8 mouse cellular contexts compared by ENCODE assay signal in genomic region chr2:129593141-129593875, GRCm38 (mm10). TPM values are rescaled to one million over a fixed set of nuclear protein-coding genes. Genes with fewer than 3 reads are reported as not detected.
DNase-seq lines count a peak whose midpoint lies in the region; ATAC-seq and TF ChIP-seq lines count a peak whose summit lies in the region.

No protein-coding gene starts in this region.

- TF ChIP-seq CTCF in kidney, postnatal 0 days (IDR thresholded peaks at IDR 0.05; ENCODE audit: low read depth), result peak; percentile 16; the same call in 1 of the 2 replicates

- H3K27ac ChIP-seq in forebrain, embryonic 10.5 days, result peak overlapping the region; percentile 95
- peak overlapping the region; percentile 98 for H3K27ac ChIP-seq in heart, embryonic 12.5 days (ENCODE audit: poor library complexity, severe bottlenecking)
- peak overlapping the region; percentile 95 for H3K27ac ChIP-seq in kidney, postnatal 0 days
- H3K27ac ChIP-seq in liver, embryonic 11.5 days (ENCODE audit: low read depth, low read length), result peak overlapping the region; percentile 80
- H3K27ac ChIP-seq in neural tube, embryonic 12.5 days, result peak overlapping the region; percentile 62; the same call in 1 of the 2 replicates

- H3K9me3 ChIP-seq in forebrain, embryonic 10.5 days, result no peaks in the 10 kb centered on the region
- no peaks in the 10 kb centered on the region for H3K9me3 ChIP-seq in heart, embryonic 12.5 days (replicated peaks)
- H3K9me3 ChIP-seq in kidney, postnatal 0 days (replicated peaks; ENCODE audit: low read length), result no peaks in the 10 kb centered on the region
- no peaks in the 10 kb centered on the region for H3K9me3 ChIP-seq in liver, embryonic 11.5 days (ENCODE audit: control insufficient read depth, low read length)
- H3K9me3 ChIP-seq in neural tube, embryonic 12.5 days, result no peaks in the 10 kb centered on the region

- H3K27me3 ChIP-seq in forebrain, embryonic 10.5 days (ENCODE audit: poor library complexity, severe bottlenecking), result peaks cover 29% of the 10 kb centered on the region
- H3K27me3 ChIP-seq in heart, embryonic 12.5 days (replicated peaks), result no peaks in the 10 kb centered on the region
- no peaks in the 10 kb centered on the region for H3K27me3 ChIP-seq in kidney, postnatal 0 days (ENCODE audit: insufficient read depth, low read length)
- peaks cover 12% of the 10 kb centered on the region for H3K27me3 ChIP-seq in liver, embryonic 11.5 days (replicated peaks; ENCODE audit: control insufficient read depth, insufficient read depth, low read length)
- no peaks in the 10 kb centered on the region; the same call in 1 of the 2 replicates for H3K27me3 ChIP-seq in neural tube, embryonic 12.5 days (replicated peaks)

- peak; percentile 69 for ATAC-seq in heart, embryonic 12.5 days (ENCODE audit: insufficient number of reproducible peaks, low FRiP score)
- peak; percentile 85 for ATAC-seq in kidney, postnatal 0 days (replicated peaks; ENCODE audit: low FRiP score, low read depth)
- peak; percentile 47 for ATAC-seq in liver, embryonic 11.5 days (replicated peaks; ENCODE audit: low FRiP score)
- ATAC-seq in neural tube, embryonic 12.5 days (ENCODE audit: low FRiP score, low read depth), result peak; percentile 86

- peaks cover 54% of the 10 kb centered on the region for H3K4me1 ChIP-seq in forebrain, embryonic 10.5 days
- H3K4me1 ChIP-seq in heart, embryonic 12.5 days (replicated peaks), result peaks cover 50% of the 10 kb centered on the region
- H3K4me1 ChIP-seq in kidney, postnatal 0 days (replicated peaks; ENCODE audit: insufficient read depth, low read length), result peaks cover 15% of the 10 kb centered on the region
- H3K4me1 ChIP-seq in liver, embryonic 11.5 days (replicated peaks; ENCODE audit: control insufficient read depth, insufficient read depth, low read length), result peaks cover 3% of the 10 kb centered on the region
- H3K4me1 ChIP-seq in neural tube, embryonic 12.5 days, result peaks cover 23% of the 10 kb centered on the region

- DNase-seq in spleen, adult 18-20 months, result peak; percentile 48 to 61
- DNase-seq in spleen, adult 12 weeks (ENCODE audit: low spot score), result no peak
- peak; percentile 70 for DNase-seq in forebrain, embryonic 10.5 days (ENCODE audit: extremely low spot score, low spot score)
- DNase-seq in kidney, postnatal 0 days (ENCODE audit: low spot score), result peak; percentile 87
- DNase-seq in liver, embryonic 11.5 days (ENCODE audit: low spot score), result peak; percentile 71
- DNase-seq in testis, postnatal 10 days (ENCODE audit: low spot score), result peak; percentile 87

- under 1% methylated on average over 56 of the region's 77 CpGs for WGBS in forebrain, embryonic 10.5 days
- under 1% methylated on average over 58 of the region's 77 CpGs for WGBS in heart, embryonic 12.5 days
- WGBS in kidney, postnatal 0 days, result under 1% methylated on average over 47 of the region's 77 CpGs
- under 1% methylated on average over 73 of the region's 77 CpGs for WGBS in liver, embryonic 11.5 days
- under 1% methylated on average over 65 of the region's 77 CpGs for WGBS in neural tube, embryonic 12.5 days

- H3K9ac ChIP-seq in heart, embryonic 12.5 days, result peak overlapping the region; percentile 96
- peak overlapping the region; percentile 86 for H3K9ac ChIP-seq in kidney, postnatal 0 days (ENCODE audit: low read depth, low read length)
- H3K9ac ChIP-seq in liver, embryonic 11.5 days (ENCODE audit: low read depth, low read length), result peak overlapping the region; percentile 71
- peak overlapping the region; percentile 82 for H3K9ac ChIP-seq in neural tube, embryonic 12.5 days

- H3K4me3 ChIP-seq in forebrain, embryonic 10.5 days, result peak overlapping the region; percentile 82
- peak overlapping the region; percentile 70 for H3K4me3 ChIP-seq in heart, embryonic 12.5 days
- H3K4me3 ChIP-seq in kidney, postnatal 0 days (replicated peaks; ENCODE audit: low read depth, low read length), result peak overlapping the region; percentile 75
- H3K4me3 ChIP-seq in liver, embryonic 11.5 days (ENCODE audit: low read depth, low read length), result peak overlapping the region; percentile 67
- peak overlapping the region; percentile 66 for H3K4me3 ChIP-seq in neural tube, embryonic 12.5 days

- peak overlapping the region; percentile 72 for H3K4me2 ChIP-seq in heart, embryonic 12.5 days
- H3K4me2 ChIP-seq in kidney, postnatal 0 days (ENCODE audit: low read length), result peak overlapping the region; percentile 80
- H3K4me2 ChIP-seq in liver, embryonic 11.5 days, result peak overlapping the region; percentile 77
- peak overlapping the region; percentile 88 for H3K4me2 ChIP-seq in neural tube, embryonic 12.5 days (replicated peaks)

- no peaks in the 10 kb centered on the region for H3K36me3 ChIP-seq in forebrain, embryonic 10.5 days (replicated peaks)
- H3K36me3 ChIP-seq in heart, embryonic 12.5 days, result no peaks in the 10 kb centered on the region
- H3K36me3 ChIP-seq in kidney, postnatal 0 days (ENCODE audit: insufficient read depth, low read length), result no peaks in the 10 kb centered on the region
- H3K36me3 ChIP-seq in liver, embryonic 11.5 days (ENCODE audit: control insufficient read depth, insufficient read depth, low read length), result no peaks in the 10 kb centered on the region
- no peaks in the 10 kb centered on the region for H3K36me3 ChIP-seq in neural tube, embryonic 12.5 days

RNA-seq across cellular contexts. Expression of gene Sirpa, which starts 0.7 kb away (rescaled TPM):
- 15.6 and 16.0 TPM in 2 replicates for polyA plus RNA-seq in forebrain, embryonic 10.5 days (2016; fragmentation: Nextera tagmentation; extraction: Ambion mirVana)
- polyA plus RNA-seq in heart, embryonic 12.5 days (2016; fragmentation: Nextera tagmentation; extraction: Ambion mirVana), result 14.4 and 18.6 TPM in 2 replicates
- 22.5 and 25.5 TPM in 2 replicates for polyA plus RNA-seq in kidney, postnatal 0 days (2015; fragmentation: Nextera tagmentation; extraction: Ambion mirVana)
- 26.8 and 29.6 TPM in 2 replicates for polyA plus RNA-seq in liver, embryonic 11.5 days (2014; fragmentation: Nextera tagmentation; extraction: Ambion mirVana)
- 21.3 and 21.9 TPM in 2 replicates for polyA plus RNA-seq in neural tube, embryonic 12.5 days (2016; fragmentation: Nextera tagmentation; extraction: Ambion mirVana)

RNA-seq across cellular contexts. Expression of gene F830045P16Rik, which starts 56.9 kb away (rescaled TPM):
- polyA plus RNA-seq in forebrain, embryonic 10.5 days (2016; fragmentation: Nextera tagmentation; extraction: Ambion mirVana), result not detected in 2 replicates
- not detected in 2 replicates for polyA plus RNA-seq in heart, embryonic 12.5 days (2016; fragmentation: Nextera tagmentation; extraction: Ambion mirVana)
- polyA plus RNA-seq in kidney, postnatal 0 days (2015; fragmentation: Nextera tagmentation; extraction: Ambion mirVana), result not detected in 2 replicates
- polyA plus RNA-seq in liver, embryonic 11.5 days (2014; fragmentation: Nextera tagmentation; extraction: Ambion mirVana), result not detected in 2 replicates
- polyA plus RNA-seq in neural tube, embryonic 12.5 days (2016; fragmentation: Nextera tagmentation; extraction: Ambion mirVana), result not detected in 2 replicates
